Mouse (Mus musculus): Measurements from ENCODE around the gene Zer1.
"Not testable (repeated sequence)": the region's sequence is repeated elsewhere in the genome, so short reads cannot be mapped to it uniquely, and the experiment has no call there.

Gene Zer1

GRCm38 (mm10) chr2:30124472-30125274 lies at the start of gene Zer1:
Zer1 (minus strand) TSS chr2:30124585.
- DNase-seq: peak; percentile 87 to 90

DNA sequence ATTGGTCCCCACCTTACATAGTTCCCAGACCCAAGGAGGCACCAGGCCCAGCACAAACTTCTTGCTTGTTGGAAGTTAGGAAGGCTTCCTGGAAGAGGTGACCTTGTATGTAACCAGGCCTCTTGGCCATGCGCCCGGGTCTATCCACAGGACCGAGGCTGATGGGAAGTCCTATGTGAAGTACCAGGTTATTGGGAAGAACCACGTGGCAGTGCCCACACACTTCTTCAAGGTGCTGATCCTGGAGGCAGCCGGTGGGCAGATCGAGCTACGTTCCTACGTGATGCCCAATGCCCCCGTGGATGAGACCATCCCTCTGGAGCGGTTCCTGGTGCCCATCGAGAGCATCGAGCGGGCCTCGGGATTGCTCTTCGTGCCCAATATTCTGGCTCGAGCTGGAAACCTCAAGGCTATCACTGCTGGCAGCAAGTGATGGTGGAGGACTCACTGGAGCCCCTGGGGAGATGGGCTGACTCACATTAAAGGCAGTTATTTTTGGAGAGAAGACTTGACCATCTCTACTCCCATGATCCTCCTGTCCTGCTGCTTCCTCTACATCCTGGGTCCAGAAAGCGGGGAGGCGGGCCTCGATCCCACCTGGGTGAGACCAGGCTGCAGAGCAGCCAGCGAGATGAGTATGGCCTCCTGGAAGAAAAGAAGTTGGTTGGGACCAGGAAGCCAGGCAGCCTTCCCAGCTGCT lies 49.3 kb upstream of the Zer1 start:
- DNase-seq: no peak

DNA sequence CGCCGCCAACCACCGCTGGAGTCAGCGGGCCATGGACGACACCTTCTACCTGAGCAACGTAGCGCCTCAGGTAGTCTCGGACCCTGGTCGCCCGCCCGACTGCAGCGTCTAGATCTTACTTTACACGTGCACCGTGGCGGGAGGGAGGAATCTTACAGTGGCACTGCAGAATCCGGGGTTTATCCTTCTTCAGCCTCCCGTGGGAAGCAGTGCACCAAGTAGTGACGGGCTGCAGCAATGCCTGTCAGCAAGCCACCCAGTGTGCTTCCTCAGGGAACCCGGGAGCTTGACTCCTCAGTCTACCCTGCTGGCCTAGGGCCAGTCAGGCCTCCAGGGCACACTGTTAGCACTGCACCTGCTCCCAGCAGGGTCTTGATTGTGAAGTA lies 47.6 kb upstream of the Zer1 start:
- no peak for DNase-seq

DNA sequence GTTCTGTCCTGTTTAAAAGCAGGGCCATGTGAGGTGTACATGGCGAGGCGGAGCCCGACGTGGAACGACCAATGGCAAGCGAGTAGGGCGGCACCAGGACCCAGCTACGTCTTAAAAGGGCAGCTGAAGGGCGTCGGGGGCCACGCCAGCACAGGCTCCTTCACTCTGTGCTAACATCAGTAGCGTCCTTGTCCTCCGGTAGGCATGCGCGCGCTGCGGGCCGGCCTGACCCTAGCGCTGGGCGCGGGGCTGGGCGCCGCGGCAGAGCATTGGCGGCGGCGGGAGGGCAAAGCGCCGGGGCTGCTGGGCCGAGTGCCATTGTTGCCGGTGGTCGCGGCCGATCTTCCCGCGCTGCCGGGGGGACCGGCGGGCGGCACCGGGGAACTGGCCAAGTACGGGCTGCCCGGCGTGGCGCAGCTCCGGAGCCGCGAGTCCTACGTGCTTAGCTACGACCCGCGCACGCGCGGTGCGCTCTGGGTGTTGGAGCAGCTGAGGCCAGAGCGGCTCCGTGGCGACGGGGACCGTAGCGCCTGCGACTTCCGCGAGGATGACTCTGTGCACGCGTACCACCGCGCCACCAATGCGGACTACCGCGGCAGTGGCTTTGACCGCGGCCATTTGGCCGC lies 47.1 kb upstream of the Zer1 start, which contains the start of gene Endog:
Gene Endog (plus strand): TSS at position 123 of the 626 bp plus-strand sequence.
- DNase-seq: peak; percentile 73 to 77

- DNase-seq: no peak
Measured at GRCm38 (mm10) chr2:30166677-30167076, 42.3 kb upstream of the Zer1 start.

DNA sequence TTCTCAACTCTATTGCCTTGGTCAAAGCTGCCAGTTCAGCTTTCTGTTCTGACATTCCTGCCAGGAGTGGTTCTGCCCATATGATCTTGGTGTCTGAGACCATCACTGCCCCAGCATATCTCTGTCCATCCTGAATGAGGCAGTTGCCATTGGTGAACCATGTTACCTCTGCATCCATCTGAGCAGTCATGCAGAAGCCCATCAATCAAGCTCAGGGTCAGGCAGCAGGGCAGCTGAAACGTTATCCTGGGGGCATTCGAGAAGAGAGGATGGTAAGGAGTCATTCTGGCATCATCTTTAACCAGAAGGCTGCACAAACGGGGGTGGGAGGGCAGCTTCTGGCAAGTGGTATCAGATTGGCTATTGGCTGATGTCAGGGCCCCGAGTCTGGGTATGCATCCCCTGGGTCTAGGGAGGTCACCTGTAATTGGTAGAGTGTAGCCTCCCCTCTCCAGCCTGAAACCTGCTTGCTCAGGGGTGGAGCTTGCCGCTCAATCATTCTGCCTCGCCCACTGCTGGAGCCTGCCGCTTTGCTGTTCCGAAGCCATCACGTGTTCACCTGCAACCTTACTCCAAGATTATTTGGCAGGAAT lies 40.1 kb upstream of the Zer1 start:
- no peak for DNase-seq

DNA sequence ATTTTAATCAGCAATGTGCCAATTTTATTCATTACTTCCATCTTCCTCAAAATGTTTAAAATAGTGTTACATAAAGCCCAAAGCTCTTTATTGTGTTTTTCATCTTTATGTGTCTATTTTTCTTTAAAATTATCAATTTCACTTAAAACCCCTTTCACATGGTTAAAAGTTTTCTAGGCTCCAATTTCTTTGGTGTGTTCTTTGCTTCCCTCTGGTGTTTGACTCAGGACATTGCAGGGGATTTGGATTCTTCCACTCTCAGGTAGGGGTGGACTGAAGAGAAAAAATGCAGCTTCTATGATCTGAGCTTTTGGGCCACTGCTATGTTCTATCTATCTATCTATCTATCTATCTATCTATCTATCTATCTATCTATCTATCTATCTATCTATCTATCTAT lies 37.4 kb upstream of the Zer1 start:
- DNase-seq: no peak

DNA sequence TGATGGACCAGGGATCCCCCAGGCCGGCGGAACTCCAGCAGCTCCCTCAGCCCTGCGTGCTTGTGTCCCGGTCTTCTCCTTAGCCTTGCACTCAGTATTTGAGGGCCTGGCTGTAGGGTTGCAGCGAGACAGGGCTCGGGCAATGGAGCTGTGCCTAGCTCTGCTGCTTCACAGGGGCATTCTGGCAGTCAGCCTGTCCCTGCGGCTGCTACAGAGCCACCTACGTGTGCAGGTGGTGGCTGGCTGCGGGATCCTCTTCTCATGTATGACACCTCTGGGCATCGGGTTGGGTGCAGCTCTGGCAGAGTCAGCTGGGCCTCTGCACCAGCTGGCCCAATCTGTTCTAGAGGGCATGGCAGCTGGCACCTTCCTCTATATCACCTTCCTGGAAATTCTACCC lies 35.5 kb upstream of the Zer1 start:
- DNase-seq: not testable (repeated sequence)

- DNase-seq: no peak
Measured at GRCm38 (mm10) chr2:30152616-30153015, 28.2 kb upstream of the Zer1 start.

- DNase-seq: no peak
Measured at GRCm38 (mm10) chr2:30151840-30152239, 27.5 kb upstream of the Zer1 start.

- DNase-seq: no peak
Measured at GRCm38 (mm10) chr2:30147466-30147865, 23.1 kb upstream of the Zer1 start.

- no peak for DNase-seq
Measured at GRCm38 (mm10) chr2:30144436-30144835, 20.1 kb upstream of the Zer1 start.

GRCm38 (mm10) chr2:30140021-30140420 lies 15.6 kb upstream of the Zer1 start:
- DNase-seq: not testable (repeated sequence)

GRCm38 (mm10) chr2:30136458-30136857 lies 12.1 kb upstream of the Zer1 start:
- DNase-seq: no peak

GRCm38 (mm10) chr2:30134928-30135620 lies 10.7 kb upstream of the Zer1 start:
- no peak for DNase-seq

DNA sequence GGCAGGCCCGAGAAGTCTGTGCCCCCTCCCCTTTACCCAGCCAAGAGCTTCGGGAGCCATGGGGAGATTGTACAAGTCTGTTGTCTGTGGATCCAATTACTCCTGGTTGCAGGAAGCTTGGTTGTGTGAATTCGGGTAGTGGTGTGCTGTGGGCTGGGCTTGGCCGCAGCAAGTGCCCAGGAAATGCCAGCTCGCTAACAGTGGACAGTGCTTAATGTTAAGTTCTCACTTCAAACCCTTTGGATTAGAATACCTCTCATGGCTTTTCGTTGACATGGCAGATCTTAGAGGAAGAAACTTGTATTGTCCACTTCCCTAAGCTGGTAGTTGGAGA lies 10.0 kb upstream of the Zer1 start:
- DNase-seq: no peak

- DNase-seq: peak; percentile 98 to 99
Measured at GRCm38 (mm10) chr2:30133613-30134377, 9.4 kb upstream of the Zer1 start, which contains the start of gene Tbc1d13. Tbc1d13 (plus strand) TSS chr2:30133746.

GRCm38 (mm10) chr2:30132801-30133612 lies 8.6 kb upstream of the Zer1 start:
- DNase-seq: no peak

DNA sequence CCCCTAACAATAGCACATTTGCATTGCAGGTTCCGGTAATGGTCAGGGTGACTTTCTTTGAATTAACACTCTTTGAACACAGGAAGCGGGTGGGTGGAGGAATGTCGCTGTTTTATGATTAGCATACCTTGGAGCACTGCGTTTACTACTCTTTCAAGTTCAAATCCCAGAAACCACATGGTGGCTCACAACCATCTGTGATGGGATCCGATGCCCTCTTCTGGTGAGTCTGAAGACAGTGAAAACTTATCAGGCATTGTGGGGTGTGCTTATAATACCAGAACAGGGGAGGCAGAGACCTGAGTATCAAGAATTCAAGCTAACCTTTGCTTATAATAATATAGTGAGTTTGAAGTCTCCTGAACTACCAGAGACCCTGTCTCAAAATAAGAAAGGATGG lies 6.9 kb upstream of the Zer1 start:
- not testable (repeated sequence) for DNase-seq

- DNase-seq: no peak
Measured at GRCm38 (mm10) chr2:30130156-30130555, 5.8 kb upstream of the Zer1 start.

GRCm38 (mm10) chr2:30128789-30129188 lies 4.4 kb upstream of the Zer1 start:
- DNase-seq: no peak

Data from thymus, adult 18-20 months (tissue).